Mouse (Mus musculus) liver, embryonic 16.5 days (tissue): ENCODE data around the gene Trak1. TPM values are rescaled to one million over a fixed set of nuclear protein-coding genes. Genes with fewer than 3 reads are reported as not detected.

Experiments
- ATAC-seq: fragments of 200-750 bp; cut with Nextera tagmentation; 2 replicates; pipeline ENCODE4 v1.8.0; 2017; ENCODE audit warnings: low read depth, mild to moderate bottlenecking, moderate number of reproducible peaks, moderate library complexity
- H3K27ac ChIP-seq: fragments of 300-500 bp; sonication (generic); 2 replicates; pipeline ENCODE4 v1.5.1; 2014; ENCODE audit warnings: mild to moderate bottlenecking, low read length
- H3K27me3 ChIP-seq: fragments of 300-500 bp; sonication (generic); 2 replicates; pipeline ENCODE4 v1.6.1; 2014; ENCODE audit warnings: low read depth, low read length, mixed read lengths; ENCODE audit not compliant: control insufficient read depth, insufficient read depth
- H3K36me3 ChIP-seq: fragments of 300-500 bp; sonication (generic); 2 replicates; pipeline ENCODE4 v1.6.1; 2014; ENCODE audit warnings: mild to moderate bottlenecking; ENCODE audit not compliant: control insufficient read depth, insufficient read depth
- H3K4me1 ChIP-seq: fragments of 300-500 bp; sonication (generic); 2 replicates; pipeline ENCODE4 v1.6.1; 2014; ENCODE audit warnings: low read depth, low read length, mixed read lengths; ENCODE audit not compliant: control insufficient read depth
- H3K4me2 ChIP-seq: fragments of 300-500 bp; sonication (generic); 2 replicates; pipeline ENCODE4 v1.6.1; 2014; ENCODE audit warnings: low read depth, low read length, mixed read lengths
- H3K4me3 ChIP-seq: fragments of 300-500 bp; sonication (generic); 2 replicates; pipeline ENCODE4 v1.5.1; 2014; ENCODE audit warnings: low read depth, mild to moderate bottlenecking, low read length
- H3K9ac ChIP-seq: fragments of 300-500 bp; sonication (generic); 2 replicates; pipeline ENCODE4 v1.6.1; 2014; ENCODE audit warnings: low read depth, low read length
- H3K9me3 ChIP-seq: fragments of 300-500 bp; sonication (generic); replicated peaks from 2 replicates; pipeline ENCODE4 v1.6.1; 2016; ENCODE audit warnings: low read length; ENCODE audit not compliant: control insufficient read depth
- WGBS: fragments of 180-500 bp; shearing (Covaris S2); extraction: QIAGEN DNeasy Blood & Tissue Kit; methylation state at CpG from one replicate; pipeline ENCODE4 v1.1.7; 2014; ENCODE audit not compliant: insufficient replicate concordance; 5-methylcytosine and 5-hydroxymethylcytosine counted together
- polyA plus RNA-seq: library from polyadenylated mRNA; unstranded; fragments of >200 nt; fragmentation: Nextera tagmentation; extraction: Ambion mirVana; gene quantifications from 2 replicates; pipeline ENCODE4 v1.2.1, GENCODE M21; 2015

Gene Trak1
- polyA plus RNA-seq, 1 experiment from 2014 or later = 5.2 TPM

- WGBS = 65% methylated on average over 5 of the region's 5 CpGs
- Histone ChIP-seq H3K27me3 (no peaks in the 10 kb centered on the region), H3K4me2 (no peak overlapping the region), H3K27ac (peak overlapping the region; percentile 29), H3K4me1 (peaks cover 15% of the 10 kb centered on the region), H3K36me3 (no peaks in the 10 kb centered on the region), H3K4me3 (no peak overlapping the region), H3K9ac (no peak overlapping the region), H3K9me3 (no peaks in the 10 kb centered on the region)
- ATAC-seq = peak; percentile 53; the same call in 1 of the 2 replicates
Measured at GRCm38 (mm10) chr9:121416460-121416859, 119.2 kb downstream of the Trak1 start.

GRCm38 (mm10) chr9:121416872-121417637 lies 119.8 kb downstream of the Trak1 start:
- Histone ChIP-seq H3K9ac (no peak overlapping the region), H3K27me3 (no peaks in the 10 kb centered on the region), H3K4me3 (no peak overlapping the region), H3K9me3 (no peaks in the 10 kb centered on the region), H3K4me2 (no peak overlapping the region), H3K4me1 (peaks cover 15% of the 10 kb centered on the region), H3K36me3 (no peaks in the 10 kb centered on the region), H3K27ac (no peak overlapping the region; the same call in none of the 2 replicates)
- no peak for ATAC-seq
- 56% methylated on average over 7 of the region's 7 CpGs for WGBS

- Histone ChIP-seq H3K4me2 (no peak overlapping the region), H3K27ac (no peak overlapping the region), H3K4me1 (peaks cover 23% of the 10 kb centered on the region), H3K27me3 (no peaks in the 10 kb centered on the region), H3K4me3 (no peak overlapping the region), H3K9ac (no peak overlapping the region), H3K36me3 (no peaks in the 10 kb centered on the region), H3K9me3 (no peaks in the 10 kb centered on the region)
- no peak for ATAC-seq
- 73% methylated on average over 3 of the region's 3 CpGs for WGBS
Measured at GRCm38 (mm10) chr9:121419011-121419410, 121.7 kb downstream of the Trak1 start.

- ATAC-seq = no peak
- H3K9ac ChIP-seq = no peak overlapping the region
- H3K36me3 ChIP-seq = no peaks in the 10 kb centered on the region
- 24% methylated on average over 7 of the region's 7 CpGs for WGBS
- no peaks in the 10 kb centered on the region for H3K27me3 ChIP-seq
- H3K4me1 ChIP-seq = peaks cover 24% of the 10 kb centered on the region
- H3K4me2 ChIP-seq = no peak overlapping the region
- no peak overlapping the region for H3K27ac ChIP-seq
- H3K4me3 ChIP-seq = no peak overlapping the region
- no peaks in the 10 kb centered on the region for H3K9me3 ChIP-seq
Measured at GRCm38 (mm10) chr9:121419573-121419972, 122.3 kb downstream of the Trak1 start.

- peaks cover 34% of the 10 kb centered on the region for H3K4me1 ChIP-seq
- H3K4me3 ChIP-seq = no peak overlapping the region
- ATAC-seq = no peak
- H3K27ac ChIP-seq = no peak overlapping the region
- H3K27me3 ChIP-seq = no peaks in the 10 kb centered on the region
- H3K9ac ChIP-seq = no peak overlapping the region
- 69% methylated on average over 6 of the region's 6 CpGs for WGBS
- H3K4me2 ChIP-seq = no peak overlapping the region
- no peaks in the 10 kb centered on the region for H3K9me3 ChIP-seq
- H3K36me3 ChIP-seq = no peaks in the 10 kb centered on the region
Measured at GRCm38 (mm10) chr9:121420817-121421216, 123.5 kb downstream of the Trak1 start.

- Histone ChIP-seq H3K36me3 (no peaks in the 10 kb centered on the region), H3K4me3 (no peak overlapping the region), H3K4me2 (no peak overlapping the region), H3K27ac (no peak overlapping the region; the same call in 1 of the 2 replicates), H3K4me1 (peaks cover 45% of the 10 kb centered on the region), H3K9ac (no peak overlapping the region), H3K9me3 (no peaks in the 10 kb centered on the region), H3K27me3 (no peaks in the 10 kb centered on the region)
- 68% methylated on average over 5 of the region's 5 CpGs for WGBS
- ATAC-seq = no peak
Measured at GRCm38 (mm10) chr9:121422402-121422801, 125.1 kb downstream of the Trak1 start.

- H3K36me3 ChIP-seq = no peaks in the 10 kb centered on the region
- no peaks in the 10 kb centered on the region for H3K9me3 ChIP-seq
- H3K9ac ChIP-seq = no peak overlapping the region
- no peak overlapping the region for H3K27ac ChIP-seq
- no peaks in the 10 kb centered on the region for H3K27me3 ChIP-seq
- no peak overlapping the region for H3K4me3 ChIP-seq
- peaks cover 53% of the 10 kb centered on the region for H3K4me1 ChIP-seq
- 52% methylated on average over 6 of the region's 6 CpGs for WGBS
- no peak overlapping the region for H3K4me2 ChIP-seq
- ATAC-seq = no peak
Measured at GRCm38 (mm10) chr9:121423621-121424020, 126.3 kb downstream of the Trak1 start.

GRCm38 (mm10) chr9:121424281-121425164 lies 127.2 kb downstream of the Trak1 start:
- Histone ChIP-seq H3K4me1 (peaks cover 51% of the 10 kb centered on the region), H3K4me3 (no peak overlapping the region), H3K9me3 (no peaks in the 10 kb centered on the region), H3K27me3 (no peaks in the 10 kb centered on the region), H3K36me3 (no peaks in the 10 kb centered on the region), H3K9ac (no peak overlapping the region), H3K27ac (no peak overlapping the region), H3K4me2 (no peak overlapping the region)
- 84% methylated on average over 16 of the region's 16 CpGs for WGBS
- ATAC-seq = no peak

GRCm38 (mm10) chr9:121426451-121426850 lies 129.1 kb downstream of the Trak1 start:
- H3K4me2 ChIP-seq = peak overlapping the region; percentile 56
- no peaks in the 10 kb centered on the region for H3K9me3 ChIP-seq

More at GRCm38 (mm10) chr9:121426451-121426850, 129.1 kb downstream of the Trak1 start:
- Histone ChIP-seq H3K27me3 (no peaks in the 10 kb centered on the region), H3K27ac (peak overlapping the region; percentile 96), H3K36me3 (no peaks in the 10 kb centered on the region), H3K4me1 (peaks cover 51% of the 10 kb centered on the region), H3K4me3 (0 out of 2 replicates have a peak overlapping the region, but pooled peaks have one; percentile 25), H3K9ac (peak overlapping the region; percentile 50)
- peak; percentile 98 for ATAC-seq
- 14% methylated on average over 3 of the region's 3 CpGs for WGBS
